Mouse (Mus musculus) C2C12 (cell line): Measurements from ENCODE around the gene Ccdc58.

Experiments used
- CEBPB ChIP-seq: IDR thresholded peaks from one replicate; pipeline ENCODE4 v1.6.1; 2011; ENCODE audit warnings: low read depth, mild to moderate bottlenecking, control low read depth, moderate library complexity
- CTCF ChIP-seq: IDR thresholded peaks from one replicate; pipeline ENCODE4 v1.5.1; 2011; ENCODE audit not compliant: control insufficient read depth, insufficient read depth, insufficient read length
- FOSL1 ChIP-seq: IDR thresholded peaks from one replicate; pipeline ENCODE4 v1.8.0; 2011; ENCODE audit warnings: mild to moderate bottlenecking, low read length; ENCODE audit not compliant: poor library complexity, insufficient read depth, severe bottlenecking
- MAX ChIP-seq: IDR thresholded peaks from one replicate; pipeline ENCODE4 v1.6.1; 2011; ENCODE audit warnings: mild to moderate bottlenecking, control low read depth
- USF1 ChIP-seq: IDR thresholded peaks from one replicate; pipeline ENCODE4 v1.6.1; 2011; ENCODE audit warnings: low read depth, mild to moderate bottlenecking, control low read depth, moderate library complexity

GRCm38 (mm10) chr16:36041625-36042020 lies 29.9 kb upstream of the Ccdc58 start:
- TF ChIP-seq CTCF (no peak), MAX (no peak), FOSL1 (no peak), USF1 (no peak), CEBPB (no peak)
